Mouse (Mus musculus): ENCODE data around the gene Tomm40l. TPM values are rescaled to one million over a fixed set of nuclear protein-coding genes. Genes with fewer than 3 reads are reported as not detected.

Gene Tomm40l
- total and polyA plus RNA-seq, 3 experiments, result 9.7 to 31.9 (median 26.4) TPM

GRCm38 (mm10) chr1:171258921-171259320, 36.6 kb upstream of the Tomm40l start:
- no peaks in the 10 kb centered on the region for H3K9me3 ChIP-seq (replicated peaks)
- no peaks in the 10 kb centered on the region for H3K36me3 ChIP-seq (replicated peaks)
- no peak for ATAC-seq (ENCODE audit: extremely low read depth, insufficient number of reproducible peaks, low FRiP score, poor library complexity, severe bottlenecking)
- H3K27me3 ChIP-seq (ENCODE audit: insufficient read depth, low read length), result peaks cover 52% of the 10 kb centered on the region
- H3K4me1 ChIP-seq (ENCODE audit: insufficient read depth, low read depth, low read length), result peaks cover 21% of the 10 kb centered on the region
- no peak for DNase-seq (ENCODE audit: low spot score)
- TF ChIP-seq CTCF (IDR thresholded peaks at IDR 0.05; ENCODE audit: low read depth, low read length) (no peak), TAL1 (conservative IDR thresholded peaks at IDR 0.05; ENCODE audit: low read depth, low read length) (no peak), POLR2AphosphoS5 (IDR thresholded peaks at IDR 0.05; ENCODE audit: insufficient replicate concordance, low read depth, low read length) (no peak), GATA2 (IDR thresholded peaks at IDR 0.05; ENCODE audit: borderline replicate concordance, low read depth, low read length) (no peak), GATA1 (IDR thresholded peaks at IDR 0.05; ENCODE audit: borderline replicate concordance, low read length) (no peak)
- no peak overlapping the region for H3K4me3 ChIP-seq (ENCODE audit: low read depth, low read length)

DNA sequence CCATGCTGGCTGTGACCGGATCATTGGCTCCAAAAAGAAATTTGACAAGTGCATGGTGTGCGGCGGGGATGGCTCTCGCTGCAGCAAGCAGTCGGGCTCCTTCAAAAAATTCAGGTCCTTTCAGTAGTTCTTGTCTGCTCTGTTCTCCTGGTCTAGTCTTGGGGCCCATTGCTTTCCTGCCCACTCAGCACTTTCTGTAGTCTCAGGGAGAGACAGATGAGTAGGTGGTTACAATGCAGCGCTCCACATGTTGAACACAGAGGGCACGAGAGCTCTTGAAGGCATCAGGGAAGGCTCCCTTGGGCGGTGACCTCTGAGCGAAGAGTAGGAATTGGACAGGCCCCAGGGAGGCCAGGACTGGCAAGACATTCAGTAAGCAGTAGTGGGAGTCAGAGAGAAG, 35.5 kb upstream of the Tomm40l start:
- Histone ChIP-seq H3K36me3 (replicated peaks) (no peaks in the 10 kb centered on the region), H3K9me3 (replicated peaks) (no peaks in the 10 kb centered on the region), H3K4me1 (ENCODE audit: insufficient read depth, low read depth, low read length) (peaks cover 21% of the 10 kb centered on the region), H3K4me3 (ENCODE audit: low read depth, low read length) (no peak overlapping the region), H3K27me3 (ENCODE audit: insufficient read depth, low read length) (peaks cover 58% of the 10 kb centered on the region)
- ATAC-seq (ENCODE audit: extremely low read depth, insufficient number of reproducible peaks, low FRiP score, poor library complexity, severe bottlenecking) (no peak), DNase-seq (ENCODE audit: low spot score) (no peak)
- TF ChIP-seq CTCF (IDR thresholded peaks at IDR 0.05; ENCODE audit: low read depth, low read length) (no peak), GATA2 (IDR thresholded peaks at IDR 0.05; ENCODE audit: borderline replicate concordance, low read depth, low read length) (no peak), POLR2AphosphoS5 (IDR thresholded peaks at IDR 0.05; ENCODE audit: insufficient replicate concordance, low read depth, low read length) (no peak), GATA1 (IDR thresholded peaks at IDR 0.05; ENCODE audit: borderline replicate concordance, low read length) (no peak), TAL1 (conservative IDR thresholded peaks at IDR 0.05; ENCODE audit: low read depth, low read length) (no peak)

DNA sequence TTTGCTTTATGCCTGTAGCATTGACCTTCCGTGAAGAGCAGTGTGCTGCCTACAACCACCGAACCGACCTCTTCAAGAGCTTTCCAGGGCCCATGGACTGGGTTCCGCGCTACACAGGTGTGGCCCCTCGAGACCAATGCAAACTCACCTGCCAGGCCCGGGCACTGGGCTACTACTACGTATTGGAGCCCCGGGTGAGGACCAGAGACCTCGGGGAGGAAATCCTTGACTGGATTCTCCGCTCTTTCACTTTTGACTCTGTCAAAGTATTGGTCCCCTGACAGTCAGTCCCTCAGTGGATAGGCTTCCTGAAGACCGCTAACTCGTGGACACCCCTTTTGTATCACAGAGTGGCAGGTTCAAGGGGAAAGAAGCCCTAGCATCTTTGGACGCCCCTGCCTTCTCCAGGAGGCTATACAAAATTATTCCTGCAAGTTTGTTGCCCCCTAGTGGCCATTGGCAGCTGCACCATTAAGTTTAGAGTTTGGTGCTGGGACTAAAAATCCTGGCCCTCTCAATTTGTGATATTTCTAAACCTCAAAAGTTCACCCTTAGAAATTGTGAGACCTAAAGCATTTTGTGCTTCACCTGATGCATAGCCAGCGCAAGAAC, 34.7 kb upstream of the Tomm40l start:
- Histone ChIP-seq H3K4me3 (ENCODE audit: low read depth, low read length) (no peak overlapping the region), H3K36me3 (replicated peaks) (no peaks in the 10 kb centered on the region), H3K9me3 (replicated peaks) (no peaks in the 10 kb centered on the region), H3K27me3 (ENCODE audit: insufficient read depth, low read length) (peaks cover 59% of the 10 kb centered on the region), H3K4me1 (ENCODE audit: insufficient read depth, low read depth, low read length) (peaks cover 24% of the 10 kb centered on the region)
- peak; percentile 63; the same call in 1 of the 2 replicates for ATAC-seq (ENCODE audit: extremely low read depth, insufficient number of reproducible peaks, low FRiP score, poor library complexity, severe bottlenecking)
- TF ChIP-seq CTCF (IDR thresholded peaks at IDR 0.05; ENCODE audit: low read depth, low read length), result peak; percentile 44; the same call in 1 of the 2 replicates
- TF ChIP-seq TAL1 (conservative IDR thresholded peaks at IDR 0.05; ENCODE audit: low read depth, low read length), result no peak
- no peak for DNase-seq (ENCODE audit: low spot score)

GRCm38 (mm10) chr1:171256095-171256818, 33.9 kb upstream of the Tomm40l start:
- no peak for TF ChIP-seq TAL1 (conservative IDR thresholded peaks at IDR 0.05; ENCODE audit: low read depth, low read length)
- TF ChIP-seq CTCF (IDR thresholded peaks at IDR 0.05; ENCODE audit: low read depth, low read length), result no peak
- TF ChIP-seq GATA1 (IDR thresholded peaks at IDR 0.05; ENCODE audit: borderline replicate concordance, low read length), result no peak
- TF ChIP-seq POLR2AphosphoS5 (IDR thresholded peaks at IDR 0.05; ENCODE audit: insufficient replicate concordance, low read depth, low read length), result no peak
- no peak for TF ChIP-seq GATA2 (IDR thresholded peaks at IDR 0.05; ENCODE audit: borderline replicate concordance, low read depth, low read length)
- DNase-seq (ENCODE audit: low spot score) (no peak), ATAC-seq (ENCODE audit: extremely low read depth, insufficient number of reproducible peaks, low FRiP score, poor library complexity, severe bottlenecking) (no peak)
- H3K36me3 ChIP-seq (replicated peaks), result no peaks in the 10 kb centered on the region
- H3K9me3 ChIP-seq (replicated peaks), result no peaks in the 10 kb centered on the region
- no peak overlapping the region for H3K4me3 ChIP-seq (ENCODE audit: low read depth, low read length)
- H3K27me3 ChIP-seq (ENCODE audit: insufficient read depth, low read length), result peaks cover 61% of the 10 kb centered on the region
- H3K4me1 ChIP-seq (ENCODE audit: insufficient read depth, low read depth, low read length), result peaks cover 29% of the 10 kb centered on the region

DNA sequence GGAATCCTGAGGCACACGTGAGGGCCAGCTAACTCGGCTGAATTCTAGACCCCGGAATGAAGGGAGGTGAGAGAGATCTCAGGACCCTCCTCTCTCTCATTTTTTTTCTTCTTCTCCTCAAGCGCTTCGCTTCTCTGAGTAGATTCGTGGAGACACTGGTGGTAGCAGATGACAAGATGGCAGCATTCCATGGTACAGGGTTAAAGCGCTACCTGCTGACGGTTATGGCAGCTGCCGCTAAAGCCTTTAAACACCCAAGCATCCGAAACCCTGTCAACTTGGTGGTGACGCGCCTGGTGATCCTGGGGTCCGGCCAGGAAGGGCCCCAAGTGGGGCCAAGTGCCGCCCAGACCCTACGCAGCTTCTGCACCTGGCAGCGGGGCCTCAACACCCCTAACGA, 30.1 kb upstream of the Tomm40l start:
- DNase-seq (ENCODE audit: low spot score) (no peak), ATAC-seq (ENCODE audit: extremely low read depth, insufficient number of reproducible peaks, low FRiP score, poor library complexity, severe bottlenecking) (no peak)
- no peak overlapping the region for H3K4me3 ChIP-seq (ENCODE audit: low read depth, low read length)
- peaks cover 49% of the 10 kb centered on the region for H3K27me3 ChIP-seq (ENCODE audit: insufficient read depth, low read length)
- H3K9me3 ChIP-seq (replicated peaks), result no peaks in the 10 kb centered on the region
- H3K4me1 ChIP-seq (ENCODE audit: insufficient read depth, low read depth, low read length), result peaks cover 53% of the 10 kb centered on the region
- TF ChIP-seq GATA1 (IDR thresholded peaks at IDR 0.05; ENCODE audit: borderline replicate concordance, low read length), result no peak
- no peak for TF ChIP-seq GATA2 (IDR thresholded peaks at IDR 0.05; ENCODE audit: borderline replicate concordance, low read depth, low read length)
- no peak for TF ChIP-seq POLR2AphosphoS5 (IDR thresholded peaks at IDR 0.05; ENCODE audit: insufficient replicate concordance, low read depth, low read length)
- TF ChIP-seq TAL1 (conservative IDR thresholded peaks at IDR 0.05; ENCODE audit: low read depth, low read length), result no peak
- TF ChIP-seq CTCF (IDR thresholded peaks at IDR 0.05; ENCODE audit: low read depth, low read length), result no peak
- no peaks in the 10 kb centered on the region for H3K36me3 ChIP-seq (replicated peaks)

- DNase-seq (ENCODE audit: low spot score), result no peak
- no peak for TF ChIP-seq CTCF (IDR thresholded peaks at IDR 0.05; ENCODE audit: low read depth, low read length)
- TF ChIP-seq GATA1 (IDR thresholded peaks at IDR 0.05; ENCODE audit: borderline replicate concordance, low read length), result no peak
- no peak for TF ChIP-seq TAL1 (conservative IDR thresholded peaks at IDR 0.05; ENCODE audit: low read depth, low read length)
- no peak for TF ChIP-seq GATA2 (IDR thresholded peaks at IDR 0.05; ENCODE audit: borderline replicate concordance, low read depth, low read length)
- TF ChIP-seq POLR2AphosphoS5 (IDR thresholded peaks at IDR 0.05; ENCODE audit: insufficient replicate concordance, low read depth, low read length), result no peak
- Histone ChIP-seq H3K4me1 (ENCODE audit: insufficient read depth, low read depth, low read length) (peaks cover 51% of the 10 kb centered on the region), H3K27me3 (ENCODE audit: insufficient read depth, low read length) (peaks cover 49% of the 10 kb centered on the region), H3K4me3 (ENCODE audit: low read depth, low read length) (no peak overlapping the region; the same call in 1 of the 2 replicates), H3K9me3 (replicated peaks) (no peaks in the 10 kb centered on the region), H3K36me3 (replicated peaks) (no peaks in the 10 kb centered on the region)
- no peak for ATAC-seq (ENCODE audit: extremely low read depth, insufficient number of reproducible peaks, low FRiP score, poor library complexity, severe bottlenecking)
These were observed 29.4 kb upstream of the Tomm40l start for GRCm38 (mm10) chr1:171251594-171252324.
